Mouse (Mus musculus): ENCODE measurements around the gene Mpv17l2.

Mpv17l2 gene

GRCm38 (mm10) chr8:70721601-70722000 lies 39.1 kb downstream of the Mpv17l2 start:
- no peak for DNase-seq (ENCODE audit: low spot score)

- DNase-seq (ENCODE audit: low spot score), result no peak
Measured at GRCm38 (mm10) chr8:70720739-70721138, 40.0 kb downstream of the Mpv17l2 start.

GRCm38 (mm10) chr8:70719796-70720270 lies 40.9 kb downstream of the Mpv17l2 start:
- DNase-seq (ENCODE audit: low spot score), result no peak

- peak; percentile 72 for DNase-seq (ENCODE audit: low spot score)
Measured at GRCm38 (mm10) chr8:70718297-70718696, 42.4 kb downstream of the Mpv17l2 start, which contains the start of gene Gm3336. Gene Gm3336 (plus strand): TSS chr8:70718543.

GRCm38 (mm10) chr8:70716521-70717400 lies 44.0 kb downstream of the Mpv17l2 start:
- no peak for DNase-seq (ENCODE audit: low spot score)

GRCm38 (mm10) chr8:70715086-70715485 lies 45.7 kb downstream of the Mpv17l2 start:
- no peak for DNase-seq (ENCODE audit: low spot score)

- no peak for DNase-seq (ENCODE audit: low spot score)
Measured at GRCm38 (mm10) chr8:70713991-70714390, 46.8 kb downstream of the Mpv17l2 start.

- DNase-seq (ENCODE audit: low spot score), result no peak
Measured at GRCm38 (mm10) chr8:70711041-70711440, 49.7 kb downstream of the Mpv17l2 start.

GRCm38 (mm10) chr8:70710296-70710695 lies 50.5 kb downstream of the Mpv17l2 start:
- DNase-seq (ENCODE audit: low spot score), result no peak

- DNase-seq (ENCODE audit: low spot score), result no peak
Measured at GRCm38 (mm10) chr8:70709794-70710193, 51.0 kb downstream of the Mpv17l2 start.
